Mouse (Mus musculus): ENCODE measurements around the gene Gabarap. TPM values are rescaled to one million over a fixed set of nuclear protein-coding genes. Genes with fewer than 3 reads are reported as not detected.
"Not testable (repeated sequence)": the region's sequence is repeated elsewhere in the genome, so short reads cannot be mapped to it uniquely, and the experiment has no call there.

Gabarap gene
- 545 and 568 TPM in 2 replicates for polyA plus RNA-seq (2015; fragmentation: Nextera tagmentation; extraction: Ambion mirVana)

- H3K4me1 ChIP-seq: peaks cover 22% of the 10 kb centered on the region
- peak within 1 kb of the TSS; percentile 78 for H3K4me3 ChIP-seq
- no peaks in the 10 kb centered on the region for H3K27me3 ChIP-seq
- H3K9ac ChIP-seq: peak within 1 kb of the TSS; percentile 85
- peaks cover 60% of the 10 kb centered on the region for H3K36me3 ChIP-seq
- H3K4me2 ChIP-seq: peak within 1 kb of the TSS; percentile 78
- under 1% methylated on average over 40 of the region's 40 CpGs for whole genome bisulfite sequencing
- H3K27ac ChIP-seq: peak within 1 kb of the TSS; percentile 97
- H3K9me3 ChIP-seq: no peaks in the 10 kb centered on the region
- peak; percentile 74 for ATAC-seq (ENCODE audit: insufficient number of reproducible peaks, low FRiP score, low TSS enrichment, low read depth)
Measured at GRCm38 (mm10) chr11:69990850-69991691, at the start of gene Gabarap. Gene Gabarap (plus strand): TSS chr11:69991143.

GRCm38 (mm10) chr11:69945216-69945615 lies 45.7 kb upstream of the Gabarap start:
- Histone ChIP-seq H3K4me2 (no peak overlapping the region), H3K36me3 (peaks cover 30% of the 10 kb centered on the region), H3K9ac (no peak overlapping the region), H3K4me1 (peaks cover 27% of the 10 kb centered on the region), H3K4me3 (no peak overlapping the region), H3K27me3 (no peaks in the 10 kb centered on the region), H3K9me3 (no peaks in the 10 kb centered on the region), H3K27ac (no peak overlapping the region)
- ATAC-seq (ENCODE audit: insufficient number of reproducible peaks, low FRiP score, low TSS enrichment, low read depth): no peak
- WGBS: 79% methylated on average over 13 of the region's 13 CpGs

GRCm38 (mm10) chr11:69945997-69946891 lies 44.7 kb upstream of the Gabarap start:
- Histone ChIP-seq H3K27ac (no peak overlapping the region), H3K36me3 (peaks cover 30% of the 10 kb centered on the region), H3K27me3 (no peaks in the 10 kb centered on the region), H3K4me2 (peak overlapping the region; percentile 70), H3K4me1 (peaks cover 27% of the 10 kb centered on the region), H3K9me3 (no peaks in the 10 kb centered on the region), H3K9ac (no peak overlapping the region), H3K4me3 (0 out of 2 replicates have a peak overlapping the region, but pooled peaks have one; percentile 56)
- 86% methylated on average over 18 of the region's 18 CpGs for WGBS
- no peak for ATAC-seq (ENCODE audit: insufficient number of reproducible peaks, low FRiP score, low TSS enrichment, low read depth)

- WGBS: 3% methylated on average over 28 of the region's 29 CpGs
- peak; percentile 43; the same call in 1 of the 2 replicates for ATAC-seq (ENCODE audit: insufficient number of reproducible peaks, low FRiP score, low TSS enrichment, low read depth)
Measured at GRCm38 (mm10) chr11:69947337-69948065, 43.4 kb upstream of the Gabarap start.

GRCm38 (mm10) chr11:69948066-69948762 lies 42.7 kb upstream of the Gabarap start, which contains the start of gene Slc2a4:
Gene Slc2a4 (minus strand): TSS chr11:69948188.
- Histone ChIP-seq H3K9me3 (no peaks in the 10 kb centered on the region), H3K4me2 (peak within 1 kb of the TSS; percentile 70), H3K36me3 (peaks cover 21% of the 10 kb centered on the region), H3K4me3 (peak within 1 kb of the TSS; percentile 56), H3K27me3 (no peaks in the 10 kb centered on the region), H3K27ac (peak within 1 kb of the TSS; percentile 86), H3K9ac (peak within 1 kb of the TSS; percentile 29; the same call in 1 of the 2 replicates), H3K4me1 (peaks cover 27% of the 10 kb centered on the region)
- under 1% methylated on average over 33 of the region's 34 CpGs for WGBS
- peak; percentile 90 for ATAC-seq (ENCODE audit: insufficient number of reproducible peaks, low FRiP score, low TSS enrichment, low read depth)

More at GRCm38 (mm10) chr11:69947337-69948065, 43.4 kb upstream of the Gabarap start:
- peak overlapping the region; percentile 70 for H3K4me2 ChIP-seq
- peak overlapping the region; percentile 86 for H3K27ac ChIP-seq
- H3K4me1 ChIP-seq: peaks cover 27% of the 10 kb centered on the region
- peak overlapping the region; percentile 56 for H3K4me3 ChIP-seq
- no peaks in the 10 kb centered on the region for H3K9me3 ChIP-seq
- peak overlapping the region; percentile 29; the same call in 1 of the 2 replicates for H3K9ac ChIP-seq
- H3K36me3 ChIP-seq: peaks cover 28% of the 10 kb centered on the region
- H3K27me3 ChIP-seq: no peaks in the 10 kb centered on the region

GRCm38 (mm10) chr11:69948763-69949150 lies 42.2 kb upstream of the Gabarap start:
- Histone ChIP-seq H3K4me3 (peak overlapping the region; percentile 56), H3K9ac (peak overlapping the region; percentile 27; the same call in 1 of the 2 replicates), H3K9me3 (no peaks in the 10 kb centered on the region), H3K4me2 (peak overlapping the region; percentile 70), H3K27ac (peak overlapping the region; percentile 86), H3K27me3 (no peaks in the 10 kb centered on the region), H3K36me3 (peaks cover 18% of the 10 kb centered on the region), H3K4me1 (peaks cover 27% of the 10 kb centered on the region)
- WGBS: 1% methylated on average over 14 of the region's 14 CpGs
- ATAC-seq (ENCODE audit: insufficient number of reproducible peaks, low FRiP score, low TSS enrichment, low read depth): peak; percentile 45

GRCm38 (mm10) chr11:69950807-69951459 lies 40.0 kb upstream of the Gabarap start:
- Histone ChIP-seq H3K4me3 (no peak overlapping the region), H3K36me3 (no peaks in the 10 kb centered on the region), H3K27ac (no peak overlapping the region), H3K27me3 (no peaks in the 10 kb centered on the region), H3K4me2 (no peak overlapping the region), H3K9me3 (no peaks in the 10 kb centered on the region), H3K4me1 (peaks cover 27% of the 10 kb centered on the region), H3K9ac (no peak overlapping the region)
- WGBS: 37% methylated on average over 4 of the region's 4 CpGs
- ATAC-seq (ENCODE audit: insufficient number of reproducible peaks, low FRiP score, low TSS enrichment, low read depth): no peak

GRCm38 (mm10) chr11:69952274-69952673 lies 38.7 kb upstream of the Gabarap start:
- 37% methylated on average over 1 of the region's 1 CpGs for WGBS
- no peaks in the 10 kb centered on the region for H3K27me3 ChIP-seq
- H3K36me3 ChIP-seq: no peaks in the 10 kb centered on the region
- H3K4me2 ChIP-seq: no peak overlapping the region
- H3K9me3 ChIP-seq: no peaks in the 10 kb centered on the region
- peaks cover 14% of the 10 kb centered on the region for H3K4me1 ChIP-seq
- no peak for ATAC-seq (ENCODE audit: insufficient number of reproducible peaks, low FRiP score, low TSS enrichment, low read depth)
- no peak overlapping the region for H3K4me3 ChIP-seq
- no peak overlapping the region for H3K27ac ChIP-seq
- H3K9ac ChIP-seq: no peak overlapping the region

- no peaks in the 10 kb centered on the region for H3K36me3 ChIP-seq
- no peak overlapping the region for H3K9ac ChIP-seq
- no peaks in the 10 kb centered on the region for H3K9me3 ChIP-seq
- H3K4me3 ChIP-seq: no peak overlapping the region
- ATAC-seq (ENCODE audit: insufficient number of reproducible peaks, low FRiP score, low TSS enrichment, low read depth): no peak
- H3K27ac ChIP-seq: no peak overlapping the region
- WGBS: 53% methylated on average over 11 of the region's 11 CpGs
- peaks cover 4% of the 10 kb centered on the region for H3K4me1 ChIP-seq
- H3K27me3 ChIP-seq: peaks cover under 1% of the 10 kb centered on the region; the same call in 1 of the 2 replicates
- no peak overlapping the region for H3K4me2 ChIP-seq
Measured at GRCm38 (mm10) chr11:69953267-69953915, 37.6 kb upstream of the Gabarap start.

- not testable (repeated sequence) for H3K4me1 ChIP-seq; H3K36me3 ChIP-seq; H3K4me2 ChIP-seq; H3K9me3 ChIP-seq; H3K27ac ChIP-seq; ATAC-seq (ENCODE audit: insufficient number of reproducible peaks, low FRiP score, low TSS enrichment, low read depth); H3K4me3 ChIP-seq; H3K9ac ChIP-seq
- peaks cover 17% of the 10 kb centered on the region for H3K27me3 ChIP-seq
- WGBS: 65% methylated on average over 4 of the region's 4 CpGs
Measured at GRCm38 (mm10) chr11:69955618-69956017, 35.3 kb upstream of the Gabarap start.
